Mouse (Mus musculus) midbrain, embryonic 14.5 days (tissue): Measurements from ENCODE around the gene Pde7b. TPM values are rescaled to one million over a fixed set of nuclear protein-coding genes. Genes with fewer than 3 reads are reported as not detected.
A peak's percentile ranks its signal among the peaks of the same experiment; 100 is the strongest.

Experiments
- ATAC-seq: fragments of 200-750 bp; cut with Nextera tagmentation; 2 replicates; pipeline ENCODE4 v1.8.0; 2017; ENCODE audit warnings: moderate number of reproducible peaks, moderate library complexity; ENCODE audit not compliant: low FRiP score, low TSS enrichment
- DNase-seq: peaks from one replicate; pipeline ENCODE4 v3.0.0-alpha.2; 2015
- H3K27ac ChIP-seq: fragments of 300-500 bp; sonication (generic); replicated peaks from 2 replicates; pipeline ENCODE4 v1.5.1; 2014; ENCODE audit warnings: mild to moderate bottlenecking, low read depth, low read length, moderate library complexity
- H3K27me3 ChIP-seq: fragments of 300-500 bp; sonication (generic); 2 replicates; pipeline ENCODE4 v1.6.1; 2014; ENCODE audit warnings: low read length, control low read depth, mixed read lengths; ENCODE audit not compliant: control insufficient read depth, insufficient read depth
- H3K36me3 ChIP-seq: fragments of 300-500 bp; sonication (generic); 2 replicates; pipeline ENCODE4 v1.6.1; 2014; ENCODE audit warnings: low read length, control low read depth; ENCODE audit not compliant: control insufficient read depth, insufficient read depth
- H3K4me1 ChIP-seq: fragments of 300-500 bp; sonication (generic); 2 replicates; pipeline ENCODE4 v1.6.1; 2014; ENCODE audit warnings: mild to moderate bottlenecking, antibody characterized with exemption, low read length, control low read depth; ENCODE audit not compliant: control insufficient read depth, insufficient read depth
- H3K4me2 ChIP-seq: fragments of 300-500 bp; sonication (generic); 2 replicates; pipeline ENCODE4 v1.6.1; 2014; ENCODE audit warnings: mild to moderate bottlenecking, low read length, moderate library complexity
- H3K4me3 ChIP-seq: fragments of 300-500 bp; sonication (generic); replicated peaks from 2 replicates; pipeline ENCODE4 v1.5.1; 2014; ENCODE audit warnings: low read depth, low read length
- H3K9ac ChIP-seq: fragments of 300-500 bp; sonication (generic); replicated peaks from 2 replicates; pipeline ENCODE4 v1.6.1; 2014; ENCODE audit warnings: mild to moderate bottlenecking, low read length, moderate library complexity
- H3K9me3 ChIP-seq: fragments of 300-500 bp; sonication (generic); 2 replicates; pipeline ENCODE4 v1.6.1; 2016; ENCODE audit warnings: low read length, control low read depth, mixed read lengths; ENCODE audit not compliant: control insufficient read depth
- WGBS: fragments of 180-500 bp; shearing (Covaris S2); extraction: QIAGEN DNeasy Blood & Tissue Kit; methylation state at CpG from one replicate; pipeline ENCODE4 v1.1.7; 2014; 5-methylcytosine and 5-hydroxymethylcytosine counted together
- polyA plus RNA-seq: library from polyadenylated mRNA; unstranded; fragments of >200 nt; fragmentation: Nextera tagmentation; extraction: Ambion mirVana; gene quantifications from 2 replicates; pipeline ENCODE4 v1.2.1, GENCODE M21; 2014

Gene Pde7b
- polyA plus RNA-seq, 1 experiment from 2014 or later = 2.0 TPM

DNA sequence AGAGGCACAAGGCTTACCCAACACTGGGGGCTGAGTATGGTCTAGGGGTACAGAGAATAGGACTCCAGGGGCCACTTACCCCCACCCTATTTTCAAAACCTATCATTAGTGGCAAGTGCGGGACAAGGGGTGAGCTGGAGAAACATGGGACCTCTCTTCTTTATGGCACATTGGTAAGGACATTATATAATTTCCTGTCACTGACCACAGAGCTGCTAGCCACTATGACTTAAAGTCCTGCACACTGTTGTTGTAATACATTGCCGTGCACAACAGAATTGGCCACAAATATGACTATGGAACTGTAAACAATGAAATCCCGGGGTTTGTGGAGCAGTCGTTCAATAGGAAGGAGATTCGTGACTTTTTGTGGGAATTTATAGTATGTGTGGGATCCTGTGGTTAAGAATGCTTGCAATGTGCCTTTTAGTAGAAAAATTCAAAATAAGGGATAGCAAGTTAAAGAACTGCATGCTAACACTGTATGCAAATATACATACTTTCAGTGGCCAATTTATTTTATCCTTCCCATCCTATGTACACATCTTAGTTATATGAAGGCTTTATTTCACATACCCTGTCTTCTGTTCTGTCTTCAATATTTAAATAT is 25.9 kb upstream of the Pde7b start:
- WGBS = 93% methylated on average over 5 of the region's 5 CpGs
- Histone ChIP-seq H3K9ac (no peak overlapping the region), H3K4me3 (no peak overlapping the region), H3K27ac (no peak overlapping the region), H3K4me2 (no peak overlapping the region), H3K4me1 (no peaks in the 10 kb centered on the region), H3K9me3 (no peaks in the 10 kb centered on the region), H3K27me3 (no peaks in the 10 kb centered on the region), H3K36me3 (no peaks in the 10 kb centered on the region)
- ATAC-seq (no peak), DNase-seq (no peak)

DNA sequence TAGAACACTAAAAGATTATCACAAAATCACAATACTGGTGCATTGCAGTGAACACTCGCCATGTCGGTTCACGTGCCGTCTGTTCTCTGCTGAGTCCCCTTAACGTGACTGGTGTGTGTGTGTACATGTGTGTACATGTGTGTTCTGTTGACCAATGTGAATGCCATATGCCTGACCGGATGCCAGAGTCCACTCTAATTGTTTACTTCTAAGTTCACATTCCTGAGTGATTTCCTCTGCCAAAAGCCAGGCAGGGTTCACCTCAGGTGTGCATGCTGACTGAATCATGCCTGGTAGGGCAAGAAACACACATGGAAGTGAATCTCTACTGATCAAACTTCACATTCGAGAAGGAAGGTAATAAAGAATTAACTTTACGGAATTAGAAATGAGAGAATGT is 24.1 kb upstream of the Pde7b start:
- H3K9me3 ChIP-seq = no peaks in the 10 kb centered on the region
- no peak overlapping the region for H3K27ac ChIP-seq
- no peak overlapping the region for H3K4me3 ChIP-seq
- H3K27me3 ChIP-seq = no peaks in the 10 kb centered on the region
- no peak overlapping the region for H3K4me2 ChIP-seq
- H3K9ac ChIP-seq = no peak overlapping the region
- H3K4me1 ChIP-seq = no peaks in the 10 kb centered on the region
- H3K36me3 ChIP-seq = no peaks in the 10 kb centered on the region
- no peak for ATAC-seq
- WGBS = 94% methylated on average over 8 of the region's 8 CpGs
- no peak for DNase-seq

DNA sequence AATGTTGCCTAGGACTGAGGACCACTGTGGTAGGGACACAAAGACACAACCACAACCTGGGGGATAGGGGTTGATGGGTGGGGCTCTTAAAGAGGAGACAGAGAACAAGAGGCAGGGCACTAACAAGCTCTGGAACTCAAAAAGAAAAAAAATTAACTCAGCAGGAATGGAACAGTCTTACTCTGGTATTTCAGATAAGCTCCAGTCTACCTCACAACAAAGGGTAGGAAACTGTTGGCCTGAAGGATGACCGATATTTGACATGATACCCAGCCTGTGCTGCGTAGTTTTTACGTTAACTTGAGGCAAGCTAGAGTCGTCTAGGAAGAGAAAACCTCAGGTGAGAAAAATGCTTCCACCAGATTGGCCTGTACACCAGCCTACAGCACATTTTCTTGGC is 22.4 kb upstream of the Pde7b start:
- Histone ChIP-seq H3K9ac (no peak overlapping the region), H3K36me3 (no peaks in the 10 kb centered on the region), H3K27me3 (no peaks in the 10 kb centered on the region), H3K4me1 (no peaks in the 10 kb centered on the region), H3K4me3 (no peak overlapping the region), H3K27ac (no peak overlapping the region), H3K4me2 (no peak overlapping the region), H3K9me3 (no peaks in the 10 kb centered on the region)
- 98% methylated on average over 4 of the region's 4 CpGs for WGBS
- DNase-seq (no peak), ATAC-seq (no peak)

DNA sequence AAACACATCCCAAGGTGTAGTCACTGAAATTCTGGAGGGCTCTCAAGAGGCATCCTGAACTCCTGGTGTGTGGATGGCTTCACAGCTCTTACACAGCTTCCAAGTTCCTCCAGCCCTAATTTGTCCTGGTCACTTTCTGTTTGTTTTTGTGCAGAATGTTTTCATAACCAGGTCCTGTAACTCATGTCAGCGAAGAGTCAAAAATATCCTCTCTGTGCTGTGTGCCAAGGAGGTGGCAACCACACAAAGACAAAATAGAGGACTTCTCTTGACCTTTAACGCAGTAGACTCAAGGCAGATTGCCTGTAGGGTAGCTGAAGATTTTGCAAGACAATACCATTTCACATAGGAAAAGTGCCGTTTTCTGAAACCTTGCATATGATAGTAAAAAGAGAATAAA is 14.9 kb upstream of the Pde7b start:
- DNase-seq (no peak), ATAC-seq (no peak)
- Histone ChIP-seq H3K36me3 (no peaks in the 10 kb centered on the region), H3K9me3 (no peaks in the 10 kb centered on the region), H3K4me2 (no peak overlapping the region), H3K27me3 (no peaks in the 10 kb centered on the region), H3K9ac (no peak overlapping the region), H3K4me1 (0 out of 2 replicates have a peak, but pooled peaks cover 4% of the 10 kb centered on the region), H3K27ac (no peak overlapping the region), H3K4me3 (no peak overlapping the region)
- WGBS = 82% methylated on average over 3 of the region's 3 CpGs

DNA sequence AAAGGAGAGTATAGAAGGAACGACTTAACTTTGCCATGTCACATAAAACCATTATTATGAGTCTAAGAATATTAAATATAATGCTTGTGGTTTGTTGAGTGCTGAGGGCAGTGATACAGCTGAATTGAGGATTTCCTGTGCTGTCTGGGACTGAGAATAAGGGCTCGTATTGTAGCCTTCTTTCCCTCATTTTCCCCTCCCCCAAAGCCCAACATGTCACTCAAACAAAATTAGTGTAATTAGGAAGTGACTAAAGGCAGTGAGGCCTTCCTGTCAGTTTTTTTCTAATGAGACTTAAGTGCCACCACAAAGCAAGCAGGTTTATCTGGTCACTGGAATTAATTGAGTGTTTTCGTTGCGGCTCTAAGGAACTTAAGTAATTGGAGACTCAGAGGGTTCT is 12.3 kb upstream of the Pde7b start:
- Histone ChIP-seq H3K4me1 (peaks cover 6% of the 10 kb centered on the region), H3K27me3 (no peaks in the 10 kb centered on the region), H3K9ac (no peak overlapping the region), H3K27ac (no peak overlapping the region), H3K36me3 (no peaks in the 10 kb centered on the region), H3K4me2 (no peak overlapping the region), H3K9me3 (no peaks in the 10 kb centered on the region), H3K4me3 (no peak overlapping the region)
- DNase-seq (peak; percentile 33), ATAC-seq (no peak)
- WGBS = 43% methylated on average over 4 of the region's 4 CpGs

DNA sequence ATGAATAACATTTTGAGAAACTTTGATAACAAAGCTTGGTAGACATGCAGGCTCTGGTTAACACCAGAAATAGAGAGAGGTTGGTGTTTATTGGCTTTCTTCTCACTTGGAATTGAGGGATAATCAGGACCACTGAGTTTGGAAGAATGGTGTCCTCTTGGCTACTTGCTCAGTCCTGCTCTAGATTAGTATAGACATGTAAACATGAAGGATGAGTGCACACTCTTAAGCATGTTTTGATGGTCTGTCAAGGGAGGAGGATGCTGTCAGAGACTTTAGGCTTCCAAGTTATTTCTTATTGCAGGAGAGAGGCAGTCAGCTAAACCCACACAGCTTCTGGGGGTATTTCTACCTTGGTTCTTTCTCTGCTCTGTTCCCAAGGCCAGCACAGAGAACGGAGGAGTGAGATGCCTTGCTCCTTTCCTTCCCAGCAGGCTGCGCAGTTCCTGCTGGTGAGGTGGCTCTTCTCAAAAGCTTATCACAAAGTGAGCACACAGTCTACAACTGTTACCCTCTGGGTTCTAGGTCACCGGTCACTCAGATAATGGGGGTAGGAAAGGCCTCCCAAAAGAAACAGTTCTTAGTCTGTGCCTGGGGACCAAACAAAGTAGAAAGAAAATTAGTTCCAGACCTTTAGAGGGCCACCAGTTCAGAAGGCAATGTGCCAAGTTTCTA is 11.0 kb upstream of the Pde7b start:
- H3K9ac ChIP-seq = no peak overlapping the region
- no peaks in the 10 kb centered on the region for H3K36me3 ChIP-seq
- H3K27ac ChIP-seq = no peak overlapping the region
- DNase-seq = no peak
- H3K4me2 ChIP-seq = no peak overlapping the region
- peaks cover 9% of the 10 kb centered on the region for H3K4me1 ChIP-seq
- H3K27me3 ChIP-seq = no peaks in the 10 kb centered on the region
- no peaks in the 10 kb centered on the region for H3K9me3 ChIP-seq
- 75% methylated on average over 3 of the region's 3 CpGs for WGBS
- no peak for ATAC-seq
- no peak overlapping the region for H3K4me3 ChIP-seq

DNA sequence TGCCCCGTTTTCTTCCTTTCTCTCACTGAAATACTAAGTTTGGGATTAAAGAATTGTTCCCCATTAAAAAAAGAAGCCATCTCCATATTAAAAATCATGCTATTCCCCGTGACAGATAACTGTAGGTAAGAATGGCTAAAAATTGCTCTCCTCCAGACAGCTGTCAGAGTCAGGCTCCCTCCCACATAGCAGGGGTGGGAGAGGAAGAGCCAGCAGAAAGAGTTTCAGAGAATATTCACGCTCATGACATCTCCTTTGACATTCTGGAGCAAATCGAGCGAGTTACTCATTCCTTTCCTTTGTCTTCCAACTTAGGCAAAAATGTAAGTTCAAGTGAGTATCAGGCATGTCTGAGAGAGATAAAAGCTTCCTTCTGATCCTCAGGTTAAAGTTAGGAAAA is 8.7 kb upstream of the Pde7b start:
- DNase-seq = no peak

DNA sequence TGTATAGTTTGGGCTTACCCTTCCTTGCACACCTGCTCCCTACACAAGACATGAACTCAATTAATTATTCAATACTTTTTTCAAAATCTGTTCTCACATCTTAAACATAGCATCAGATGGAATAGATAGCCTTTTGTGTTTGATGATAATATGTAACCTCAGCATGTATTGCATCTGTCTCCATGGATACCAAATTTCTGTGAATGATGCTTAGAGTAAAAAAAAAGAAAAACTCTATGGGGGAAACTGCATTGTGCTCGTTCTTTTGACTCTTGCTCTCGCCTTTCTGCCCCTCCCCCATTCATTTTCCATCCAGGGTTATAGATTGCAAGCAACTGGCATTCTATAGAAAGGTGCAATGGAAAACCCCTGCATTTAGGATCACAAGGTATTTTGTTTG is 7.3 kb upstream of the Pde7b start:
- H3K27ac ChIP-seq = no peak overlapping the region
- H3K9me3 ChIP-seq = no peaks in the 10 kb centered on the region
- 10% methylated on average over 2 of the region's 2 CpGs for WGBS
- H3K9ac ChIP-seq = no peak overlapping the region
- H3K4me1 ChIP-seq = peaks cover 9% of the 10 kb centered on the region
- DNase-seq (peak; percentile 64), ATAC-seq (peak; percentile 20; the same call in 1 of the 2 replicates)
- no peaks in the 10 kb centered on the region for H3K27me3 ChIP-seq
- no peaks in the 10 kb centered on the region for H3K36me3 ChIP-seq
- H3K4me2 ChIP-seq = no peak overlapping the region
- no peak overlapping the region for H3K4me3 ChIP-seq

More for the DNA sequence above, 8.7 kb upstream of the Pde7b start:
- H3K9ac ChIP-seq = no peak overlapping the region
- H3K4me1 ChIP-seq = peaks cover 9% of the 10 kb centered on the region
- no peaks in the 10 kb centered on the region for H3K9me3 ChIP-seq
- H3K4me3 ChIP-seq = no peak overlapping the region
- no peak overlapping the region for H3K4me2 ChIP-seq
- H3K27me3 ChIP-seq = no peaks in the 10 kb centered on the region
- ATAC-seq = no peak
- no peaks in the 10 kb centered on the region for H3K36me3 ChIP-seq
- 74% methylated on average over 5 of the region's 5 CpGs for WGBS
- no peak overlapping the region for H3K27ac ChIP-seq

DNA sequence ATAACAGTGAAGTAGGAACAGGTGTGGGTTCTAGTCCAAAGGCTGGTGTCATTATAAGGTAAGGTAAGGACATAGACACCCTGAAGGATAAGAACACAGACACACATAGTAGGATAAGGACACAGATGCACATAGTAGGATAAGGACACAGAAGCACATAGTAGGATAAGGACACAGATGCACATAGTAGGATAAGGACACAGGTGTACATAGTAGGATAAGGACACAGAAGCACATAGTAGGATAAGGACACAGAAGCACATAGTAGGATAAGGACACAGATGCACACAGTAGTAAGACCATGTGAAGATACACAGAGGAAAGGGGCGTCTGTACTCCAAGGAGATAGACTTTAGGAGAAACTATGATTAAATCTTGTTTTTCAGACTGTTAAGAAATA is 5.2 kb upstream of the Pde7b start:
- no peaks in the 10 kb centered on the region for H3K9me3 ChIP-seq
- no peak for DNase-seq
- H3K4me3 ChIP-seq = no peak overlapping the region
- H3K9ac ChIP-seq = no peak overlapping the region
- WGBS = 83% methylated on average over 1 of the region's 1 CpGs
- H3K27me3 ChIP-seq = no peaks in the 10 kb centered on the region
- ATAC-seq = no peak
- H3K27ac ChIP-seq = no peak overlapping the region
- peaks cover 5% of the 10 kb centered on the region for H3K4me1 ChIP-seq
- H3K4me2 ChIP-seq = no peak overlapping the region
- no peaks in the 10 kb centered on the region for H3K36me3 ChIP-seq
